Mouse (Mus musculus) forebrain, embryonic 16.5 days (tissue): ENCODE data around the gene Olfr433. TPM values are rescaled to one million over a fixed set of nuclear protein-coding genes. Genes with fewer than 3 reads are reported as not detected.
"Not testable (repeated sequence)": the region's sequence is repeated elsewhere in the genome, so short reads cannot be mapped to it uniquely, and the experiment has no call there.

Source experiments
- ATAC-seq: fragments of 200-750 bp; cut with Nextera tagmentation; 2 replicates; pipeline ENCODE4 v1.8.0; 2017; ENCODE audit warnings: mild to moderate bottlenecking, moderate library complexity
- H3K27ac ChIP-seq: fragments of 300-500 bp; sonication (generic); 2 replicates; pipeline ENCODE4 v1.5.1; 2014; ENCODE audit warnings: low read length, control low read depth
- H3K27me3 ChIP-seq: fragments of 300-500 bp; sonication (generic); replicated peaks from 2 replicates; pipeline ENCODE4 v1.6.1; 2014; ENCODE audit warnings: low read length; ENCODE audit not compliant: control insufficient read depth, insufficient read depth
- H3K36me3 ChIP-seq: fragments of 300-500 bp; sonication (generic); 2 replicates; pipeline ENCODE4 v1.6.1; 2014; ENCODE audit not compliant: control insufficient read depth, insufficient read depth
- H3K4me1 ChIP-seq: fragments of 300-500 bp; sonication (generic); replicated peaks from 2 replicates; pipeline ENCODE4 v1.6.1; 2014; ENCODE audit warnings: low read length; ENCODE audit not compliant: control insufficient read depth, insufficient read depth
- H3K4me2 ChIP-seq: fragments of 300-500 bp; sonication (generic); 2 replicates; pipeline ENCODE4 v1.6.1; 2014; ENCODE audit warnings: mild to moderate bottlenecking, low read length, control low read depth
- H3K4me3 ChIP-seq: fragments of 300-500 bp; sonication (generic); replicated peaks from 2 replicates; pipeline ENCODE4 v1.5.1; 2014; ENCODE audit warnings: mild to moderate bottlenecking, low read length, control low read depth
- H3K9ac ChIP-seq: fragments of 300-500 bp; sonication (generic); replicated peaks from 2 replicates; pipeline ENCODE4 v1.6.1; 2014; ENCODE audit warnings: low read depth, low read length, control low read depth
- H3K9me3 ChIP-seq: fragments of 300-500 bp; sonication (generic); 2 replicates; pipeline ENCODE4 v1.6.1; 2016; ENCODE audit warnings: low read length; ENCODE audit not compliant: control insufficient read depth
- WGBS: fragments of 180-500 bp; shearing (Covaris S2); extraction: QIAGEN DNeasy Blood & Tissue Kit; methylation state at CpG from one replicate; pipeline ENCODE4 v1.1.7; 2014; 5-methylcytosine and 5-hydroxymethylcytosine counted together
- polyA plus RNA-seq: library from polyadenylated mRNA; unstranded; fragments of >200 nt; fragmentation: Nextera tagmentation; extraction: Ambion mirVana; gene quantifications from 2 replicates; pipeline ENCODE4 v1.2.1, GENCODE M21; 2015

Olfr433 gene
- not detected in 2 replicates for polyA plus RNA-seq

DNA sequence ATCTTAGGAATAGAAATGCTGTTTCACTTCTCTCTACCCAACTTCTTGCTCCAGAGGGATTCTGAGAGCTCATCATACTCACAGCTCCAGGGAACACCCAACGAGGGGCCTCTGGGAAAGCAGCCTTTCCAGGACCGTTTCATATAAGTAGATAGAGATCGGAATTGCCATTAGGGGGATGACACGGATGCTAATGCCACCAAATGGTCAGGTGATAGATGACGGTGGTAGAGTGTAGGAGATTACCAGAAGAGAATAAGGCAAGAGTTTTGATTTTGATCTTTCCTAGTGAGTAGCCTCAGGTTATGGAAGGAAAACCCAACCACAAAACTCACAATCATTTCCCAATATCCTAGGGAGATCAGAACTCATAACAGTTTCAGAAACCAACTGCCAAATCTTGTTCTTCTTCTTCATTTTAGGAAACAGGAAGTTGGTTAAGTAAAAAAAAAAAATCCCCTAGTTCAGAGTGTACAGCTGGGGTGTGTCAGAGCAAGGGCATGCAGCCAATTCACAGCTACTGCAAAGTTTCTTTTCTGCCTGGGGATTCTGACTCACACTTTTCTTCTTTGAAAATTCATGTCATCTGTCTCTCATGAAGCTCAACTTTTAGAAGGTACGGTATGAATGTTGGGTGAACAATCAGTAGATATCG lies at the start of gene Olfr433:
Gene Olfr433 (plus strand): TSS at position 183 of the 655 bp plus-strand sequence.
- WGBS = 89% methylated on average over 7 of the region's 7 CpGs
- Histone ChIP-seq H3K27ac (no peak within 1 kb of the TSS), H3K36me3 (no peaks in the 10 kb centered on the region), H3K9ac (no peak within 1 kb of the TSS), H3K4me2 (no peak within 1 kb of the TSS), H3K4me3 (no peak within 1 kb of the TSS), H3K4me1 (no peaks in the 10 kb centered on the region), H3K27me3 (no peaks in the 10 kb centered on the region), H3K9me3 (no peaks in the 10 kb centered on the region)
- ATAC-seq = no peak

DNA sequence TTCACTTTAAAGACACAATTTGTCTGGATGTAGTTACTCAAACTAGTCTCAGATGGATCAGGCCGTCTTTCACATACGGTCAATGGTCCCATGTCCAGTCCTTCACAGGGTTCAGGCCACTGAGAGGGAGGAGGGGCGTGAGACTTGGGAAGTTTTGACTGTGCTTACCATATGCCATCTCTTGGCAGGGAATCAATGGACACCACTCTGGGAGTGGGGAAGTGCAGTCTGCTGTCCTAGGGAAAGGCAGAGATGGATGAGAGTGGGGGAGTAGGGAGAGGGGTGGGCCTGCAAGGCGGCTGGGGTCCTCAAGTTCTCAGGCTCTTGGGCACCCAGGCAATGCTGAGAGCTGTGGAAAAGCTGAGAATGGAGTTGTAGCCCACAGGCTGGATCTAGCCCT lies 45.5 kb upstream of the Olfr433 start:
- WGBS = 92% methylated on average over 4 of the region's 4 CpGs
- Histone ChIP-seq H3K4me2 (no peak overlapping the region), H3K9me3 (no peaks in the 10 kb centered on the region), H3K4me1 (no peaks in the 10 kb centered on the region), H3K36me3 (no peaks in the 10 kb centered on the region), H3K27me3 (no peaks in the 10 kb centered on the region), H3K9ac (no peak overlapping the region), H3K27ac (no peak overlapping the region), H3K4me3 (no peak overlapping the region)
- no peak for ATAC-seq

- H3K4me3 ChIP-seq, H3K4me2 ChIP-seq, H3K9ac ChIP-seq, H3K27me3 ChIP-seq, H3K36me3 ChIP-seq, H3K4me1 ChIP-seq, H3K27ac ChIP-seq, ATAC-seq, H3K9me3 ChIP-seq: not testable (repeated sequence)
- WGBS = 78% methylated on average over 2 of the region's 3 CpGs
Measured at GRCm38 (mm10) chr1:174004352-174005109, 36.0 kb upstream of the Olfr433 start.

DNA sequence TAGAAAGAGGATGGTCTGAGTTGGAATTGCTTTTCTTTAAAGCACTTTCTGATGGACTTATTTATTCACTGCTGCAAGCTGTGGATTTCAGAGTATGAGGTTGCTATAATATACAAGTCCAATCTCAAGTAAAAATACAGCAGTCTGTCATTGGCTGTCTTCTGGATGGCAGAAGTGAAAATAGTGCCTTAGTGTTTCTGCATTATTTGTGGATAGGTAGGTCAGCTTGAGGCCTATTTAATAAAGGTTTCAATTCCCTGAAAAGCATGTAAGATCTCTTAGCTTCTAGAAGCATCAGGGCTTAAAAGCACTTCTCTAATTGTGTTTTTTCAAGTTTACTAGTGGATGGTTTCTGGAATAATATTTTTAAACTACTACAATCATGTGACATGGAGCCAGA lies 33.5 kb upstream of the Olfr433 start:
- H3K4me3 ChIP-seq, H3K9ac ChIP-seq, H3K9me3 ChIP-seq, H3K4me1 ChIP-seq, H3K27ac ChIP-seq, ATAC-seq, H3K27me3 ChIP-seq, H3K4me2 ChIP-seq, H3K36me3 ChIP-seq: not testable (repeated sequence)

DNA sequence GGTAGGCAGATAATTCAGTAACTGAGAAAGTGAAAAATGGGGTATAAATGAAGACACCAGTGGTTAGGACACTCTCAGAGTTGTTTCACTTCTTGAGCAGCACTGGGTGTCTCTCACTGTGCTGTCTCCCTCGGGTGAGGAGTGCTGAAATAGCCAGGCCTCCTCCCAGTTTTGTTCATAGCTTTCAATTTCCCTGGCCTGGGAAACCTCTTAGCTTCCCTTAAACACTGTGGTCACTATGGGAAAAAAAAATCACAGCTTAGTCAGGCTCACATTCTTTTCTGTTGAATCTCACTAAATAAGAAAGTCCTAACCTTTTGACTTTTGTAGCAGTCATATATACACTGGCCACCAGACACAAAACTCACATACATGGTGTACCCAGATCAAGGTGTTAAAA lies 8.8 kb upstream of the Olfr433 start, which contains the start of gene Ifi205:
Gene Ifi205 (minus strand): TSS at position 113 of the 400 bp plus-strand sequence.
- WGBS = 70% methylated on average over 1 of the region's 1 CpGs
- ATAC-seq = no peak
- H3K27ac ChIP-seq = no peak within 1 kb of the TSS
- H3K4me2 ChIP-seq = no peak within 1 kb of the TSS
- no peaks in the 10 kb centered on the region for H3K9me3 ChIP-seq
- H3K36me3 ChIP-seq = no peaks in the 10 kb centered on the region
- no peaks in the 10 kb centered on the region for H3K27me3 ChIP-seq
- no peaks in the 10 kb centered on the region for H3K4me1 ChIP-seq
- no peak within 1 kb of the TSS for H3K4me3 ChIP-seq
- H3K9ac ChIP-seq = no peak within 1 kb of the TSS

DNA sequence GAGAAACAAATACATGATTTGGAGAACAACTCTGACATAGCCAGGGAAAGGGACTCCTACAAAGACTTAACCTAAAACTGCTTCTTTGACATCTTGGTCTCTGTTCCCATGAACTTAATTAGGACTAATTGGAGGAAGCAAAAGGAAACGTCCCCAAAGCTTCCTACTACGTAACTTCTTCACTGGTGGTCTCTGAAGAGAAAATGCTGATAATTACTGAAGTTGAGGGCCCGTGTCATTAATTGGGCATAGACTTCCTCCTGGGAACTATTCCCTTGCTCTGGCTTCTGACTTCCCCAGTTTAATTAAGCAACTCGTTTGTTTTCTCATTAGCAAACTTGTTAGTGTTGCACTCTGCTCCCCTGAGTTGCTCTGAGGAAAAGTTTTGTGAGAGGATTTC lies 4.7 kb upstream of the Olfr433 start:
- no peak overlapping the region for H3K9ac ChIP-seq
- H3K27me3 ChIP-seq = no peaks in the 10 kb centered on the region
- no peak overlapping the region for H3K27ac ChIP-seq
- H3K4me3 ChIP-seq = no peak overlapping the region
- ATAC-seq = no peak
- no peaks in the 10 kb centered on the region for H3K4me1 ChIP-seq
- no peaks in the 10 kb centered on the region for H3K9me3 ChIP-seq
- H3K4me2 ChIP-seq = no peak overlapping the region
- no peaks in the 10 kb centered on the region for H3K36me3 ChIP-seq
- 22% methylated on average over 4 of the region's 4 CpGs for WGBS

DNA sequence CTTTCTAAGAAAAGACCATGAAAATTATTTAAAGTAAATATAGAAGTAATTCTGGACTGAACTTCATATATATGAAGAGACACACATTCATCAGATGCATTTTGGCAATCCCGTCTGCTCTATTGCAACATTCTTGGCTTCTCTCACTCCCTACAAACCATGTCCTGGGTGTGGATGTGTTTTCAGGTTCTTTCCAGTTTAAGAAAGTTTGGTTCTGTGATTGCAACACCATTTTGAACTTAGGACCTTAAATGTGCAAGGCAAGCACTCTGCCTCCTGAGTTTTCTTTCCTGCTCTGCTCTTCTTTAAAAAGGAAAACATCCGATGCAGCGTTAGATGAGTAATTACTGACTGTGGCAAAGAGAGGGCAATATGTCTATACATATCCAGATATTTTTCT lies 2.0 kb upstream of the Olfr433 start:
- Histone ChIP-seq H3K27ac (no peak overlapping the region), H3K4me2 (no peak overlapping the region), H3K4me1 (no peaks in the 10 kb centered on the region), H3K36me3 (no peaks in the 10 kb centered on the region), H3K9ac (no peak overlapping the region), H3K27me3 (no peaks in the 10 kb centered on the region), H3K4me3 (no peak overlapping the region), H3K9me3 (no peaks in the 10 kb centered on the region)
- ATAC-seq = no peak
- 97% methylated on average over 3 of the region's 3 CpGs for WGBS

- H3K27me3 ChIP-seq, H3K9ac ChIP-seq, H3K4me2 ChIP-seq, H3K36me3 ChIP-seq, H3K27ac ChIP-seq, ATAC-seq, H3K4me1 ChIP-seq, H3K9me3 ChIP-seq, H3K4me3 ChIP-seq: not testable (repeated sequence)
- WGBS = 93% methylated on average over 12 of the region's 12 CpGs
Measured at GRCm38 (mm10) chr1:174042091-174042884, 1.8 kb downstream of the Olfr433 start.

DNA sequence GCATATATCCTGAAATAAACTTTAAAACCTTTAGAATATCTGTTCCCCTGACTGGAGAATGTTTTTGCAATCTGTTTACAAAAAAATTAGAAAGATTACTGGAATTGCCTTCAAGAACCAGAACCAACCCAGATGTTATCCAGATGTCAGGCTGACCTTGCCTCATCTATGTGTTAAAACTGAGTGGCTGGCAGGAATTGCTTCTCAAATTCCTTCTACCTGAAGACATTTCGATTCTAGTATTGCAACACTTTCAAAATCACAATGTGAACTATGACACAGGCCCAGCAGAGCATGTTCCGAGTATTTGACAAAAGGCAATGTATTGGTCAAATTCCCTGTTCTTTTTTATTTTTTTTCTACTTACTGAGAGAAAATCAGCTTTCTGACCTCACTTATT lies 3.9 kb downstream of the Olfr433 start:
- Histone ChIP-seq H3K27me3 (no peaks in the 10 kb centered on the region), H3K36me3 (no peaks in the 10 kb centered on the region), H3K27ac (no peak overlapping the region), H3K4me3 (no peak overlapping the region), H3K9me3 (no peaks in the 10 kb centered on the region), H3K4me2 (no peak overlapping the region), H3K4me1 (no peaks in the 10 kb centered on the region), H3K9ac (no peak overlapping the region)
- WGBS = 80% methylated on average over 2 of the region's 2 CpGs
- no peak for ATAC-seq
